Mouse (Mus musculus) C2C12 (cell line): Measurements from ENCODE around the gene Alg13. TPM values are rescaled to one million over a fixed set of nuclear protein-coding genes. Genes with fewer than 3 reads are reported as not detected.
A peak's percentile ranks its signal among the peaks of the same experiment; 100 is the strongest.

Experiments
- H3K27me3 ChIP-seq: one replicate; pipeline ENCODE4 v1.6.1; 2011; ENCODE audit not compliant: control insufficient read depth, insufficient read depth, insufficient read length
- H3K36me3 ChIP-seq: one replicate; pipeline ENCODE4 v1.6.1; 2011; ENCODE audit not compliant: control insufficient read depth, insufficient read depth
- H3K4me3 ChIP-seq: one replicate; pipeline ENCODE4 v1.5.1; 2011; ENCODE audit warnings: mild to moderate bottlenecking, control low read depth; ENCODE audit not compliant: poor library complexity, insufficient read depth, severe bottlenecking
- H3K79me2 ChIP-seq: one replicate; pipeline ENCODE4 v1.6.1; 2011; ENCODE audit not compliant: control insufficient read depth, insufficient read depth
- H3K79me3 ChIP-seq: one replicate; pipeline ENCODE4 v1.6.1; 2011; ENCODE audit warnings: low read depth, control low read depth
- H3ac ChIP-seq: one replicate; pipeline ENCODE3; 2011; ENCODE audit warnings: low read depth; ENCODE audit not compliant: control insufficient read depth, insufficient read length
- CEBPB ChIP-seq: IDR thresholded peaks from one replicate; pipeline ENCODE4 v1.6.1; 2011; ENCODE audit warnings: low read depth, mild to moderate bottlenecking, control low read depth, moderate library complexity
- CTCF ChIP-seq: IDR thresholded peaks from one replicate; pipeline ENCODE4 v1.5.1; 2011; ENCODE audit not compliant: control insufficient read depth, insufficient read depth, insufficient read length
- FOSL1 ChIP-seq: IDR thresholded peaks from one replicate; pipeline ENCODE4 v1.8.0; 2011; ENCODE audit warnings: mild to moderate bottlenecking, low read length; ENCODE audit not compliant: poor library complexity, insufficient read depth, severe bottlenecking
- MAX ChIP-seq: IDR thresholded peaks from one replicate; pipeline ENCODE4 v1.6.1; 2011; ENCODE audit warnings: mild to moderate bottlenecking, control low read depth
- MYOD1 ChIP-seq: IDR thresholded peaks from one replicate; pipeline ENCODE4 v1.6.1; 2011; ENCODE audit warnings: low read depth; ENCODE audit not compliant: control insufficient read depth, insufficient read length
- MYOG ChIP-seq: IDR thresholded peaks from one replicate; pipeline ENCODE4 v1.6.1; 2011; ENCODE audit not compliant: control insufficient read depth, insufficient read length; ENCODE audit errors: extremely low read depth
- USF1 ChIP-seq: IDR thresholded peaks from one replicate; pipeline ENCODE4 v1.6.1; 2011; ENCODE audit warnings: low read depth, mild to moderate bottlenecking, control low read depth, moderate library complexity
- polyA plus RNA-seq: library from polyadenylated mRNA; unstranded; fragments of >200 nt; fragmentation: generic; extraction: Trizol; gene quantifications from one replicate; pipeline ENCODE4 v1.2.1, GENCODE M21; 2012; ENCODE audit warnings: missing spikeins

Alg13 gene
- polyA plus RNA-seq, 1 experiment, result 7.7 TPM

GRCm38 (mm10) chrX:144316004-144316403 is 1.6 kb upstream of the Alg13 start:
- Histone ChIP-seq H3K79me3 (peaks cover 6% of the 10 kb centered on the region), H3ac (no peak overlapping the region), H3K27me3 (no peaks in the 10 kb centered on the region), H3K4me3 (no peak overlapping the region), H3K36me3 (no peaks in the 10 kb centered on the region), H3K79me2 (peaks cover 20% of the 10 kb centered on the region)
- TF ChIP-seq USF1 (no peak), FOSL1 (no peak), MYOG (no peak), CTCF (no peak), CEBPB (no peak), MYOD1 (no peak), MAX (no peak)

GRCm38 (mm10) chrX:144318164-144318979 is 768 bp downstream of the Alg13 start:
- H3ac ChIP-seq, result peak overlapping the region; percentile 78
- H3K79me3 ChIP-seq, result peaks cover 6% of the 10 kb centered on the region
- peaks cover 20% of the 10 kb centered on the region for H3K79me2 ChIP-seq
- TF ChIP-seq MAX (no peak), FOSL1 (no peak), MYOG (no peak), CTCF (no peak), CEBPB (no peak), USF1 (no peak), MYOD1 (no peak)
- H3K36me3 ChIP-seq, result peaks cover 5% of the 10 kb centered on the region
- peak overlapping the region; percentile 60 for H3K4me3 ChIP-seq
- H3K27me3 ChIP-seq, result no peaks in the 10 kb centered on the region

GRCm38 (mm10) chrX:144319366-144319765 is 1.8 kb downstream of the Alg13 start:
- Histone ChIP-seq H3K79me3 (peaks cover 6% of the 10 kb centered on the region), H3K4me3 (no peak overlapping the region)
- no peak for TF ChIP-seq USF1
- no peak for TF ChIP-seq FOSL1
- TF ChIP-seq MYOG, result no peak
- no peak for TF ChIP-seq MYOD1
- no peak for TF ChIP-seq CEBPB
- no peak for TF ChIP-seq CTCF
- TF ChIP-seq MAX, result no peak

GRCm38 (mm10) chrX:144325375-144325774 is 7.8 kb downstream of the Alg13 start:
- Histone ChIP-seq H3K79me3 (no peaks in the 10 kb centered on the region), H3K79me2 (no peaks in the 10 kb centered on the region), H3K27me3 (no peaks in the 10 kb centered on the region), H3K4me3 (no peak overlapping the region), H3K36me3 (peaks cover 5% of the 10 kb centered on the region), H3ac (no peak overlapping the region)
- TF ChIP-seq CTCF (no peak), MYOG (no peak), USF1 (no peak), CEBPB (no peak), MAX (no peak), MYOD1 (no peak), FOSL1 (no peak)

More at GRCm38 (mm10) chrX:144319366-144319765, 1.8 kb downstream of the Alg13 start:
- peaks cover 5% of the 10 kb centered on the region for H3K36me3 ChIP-seq
- no peaks in the 10 kb centered on the region for H3K27me3 ChIP-seq
- H3ac ChIP-seq, result no peak overlapping the region
- H3K79me2 ChIP-seq, result peaks cover 20% of the 10 kb centered on the region

- Histone ChIP-seq H3K79me2 (no peaks in the 10 kb centered on the region), H3K4me3 (no peak overlapping the region), H3K79me3 (no peaks in the 10 kb centered on the region), H3K27me3 (no peaks in the 10 kb centered on the region), H3ac (no peak overlapping the region), H3K36me3 (no peaks in the 10 kb centered on the region)
- TF ChIP-seq MYOD1 (no peak), MAX (no peak), FOSL1 (no peak), CEBPB (no peak), CTCF (no peak), USF1 (no peak), MYOG (no peak)
Measured at GRCm38 (mm10) chrX:144335332-144336015, 17.9 kb downstream of the Alg13 start.

GRCm38 (mm10) chrX:144337938-144338337 is 20.3 kb downstream of the Alg13 start:
- TF ChIP-seq CEBPB (no peak), CTCF (no peak), FOSL1 (no peak), MAX (no peak), MYOG (no peak), MYOD1 (no peak), USF1 (no peak)
- no peaks in the 10 kb centered on the region for H3K79me2 ChIP-seq
- no peaks in the 10 kb centered on the region for H3K79me3 ChIP-seq
- no peak overlapping the region for H3ac ChIP-seq
- no peaks in the 10 kb centered on the region for H3K27me3 ChIP-seq
- H3K4me3 ChIP-seq, result no peak overlapping the region
- no peaks in the 10 kb centered on the region for H3K36me3 ChIP-seq
